Mouse (Mus musculus) lung, embryonic 14.5 days (tissue): ENCODE measurements around the gene Rangap1. TPM values are rescaled to one million over a fixed set of nuclear protein-coding genes. Genes with fewer than 3 reads are reported as not detected.
"Not testable (repeated sequence)": the region's sequence is repeated elsewhere in the genome, so short reads cannot be mapped to it uniquely, and the experiment has no call there.

Experiments
- ATAC-seq: fragments of 200-750 bp; cut with Nextera tagmentation; 2 replicates; pipeline ENCODE4 v1.8.0; 2017; ENCODE audit warnings: mild to moderate bottlenecking, moderate TSS enrichment, moderate library complexity; ENCODE audit not compliant: insufficient read depth
- DNase-seq: peaks from one replicate; pipeline ENCODE4 v3.0.0-alpha.2; 2015
- H3K27ac ChIP-seq: fragments of 300-500 bp; sonication (generic); 2 replicates; pipeline ENCODE4 v1.5.1; 2014; ENCODE audit warnings: low read depth, mild to moderate bottlenecking, moderate library complexity
- H3K27me3 ChIP-seq: fragments of 300-500 bp; sonication (generic); 2 replicates; pipeline ENCODE4 v1.6.1; 2014; ENCODE audit warnings: low read length, control low read depth; ENCODE audit not compliant: insufficient read depth
- H3K36me3 ChIP-seq: fragments of 300-500 bp; sonication (generic); 2 replicates; pipeline ENCODE4 v1.6.1; 2014; ENCODE audit warnings: control low read depth; ENCODE audit not compliant: insufficient read depth
- H3K4me1 ChIP-seq: fragments of 300-500 bp; sonication (generic); 2 replicates; pipeline ENCODE4 v1.6.1; 2014; ENCODE audit warnings: antibody characterized with exemption, control low read depth; ENCODE audit not compliant: insufficient read depth
- H3K4me2 ChIP-seq: fragments of 300-500 bp; sonication (generic); 2 replicates; pipeline ENCODE4 v1.6.1; 2014; ENCODE audit warnings: mild to moderate bottlenecking
- H3K4me3 ChIP-seq: fragments of 300-500 bp; sonication (generic); 2 replicates; pipeline ENCODE4 v1.5.1; 2014; ENCODE audit warnings: low read depth, low read length
- H3K9ac ChIP-seq: fragments of 300-500 bp; sonication (generic); 2 replicates; pipeline ENCODE4 v1.6.1; 2014
- H3K9me3 ChIP-seq: fragments of 300-500 bp; sonication (generic); 2 replicates; pipeline ENCODE4 v1.6.1; 2016; ENCODE audit warnings: low read depth, low read length, control low read depth
- CTCF ChIP-seq: IDR thresholded peaks from 2 replicates; pipeline ENCODE4 v1.5.1; 2016; ENCODE audit warnings: antibody characterized with exemption, low read depth
- WGBS: fragments of 180-500 bp; shearing (Covaris S2); extraction: QIAGEN DNeasy Blood & Tissue Kit; methylation state at CpG from one replicate; pipeline ENCODE4 v1.1.7; 2014; 5-methylcytosine and 5-hydroxymethylcytosine counted together
- polyA plus RNA-seq: library from polyadenylated mRNA; unstranded; fragments of >200 nt; fragmentation: Nextera tagmentation; extraction: Ambion mirVana; gene quantifications from 2 replicates; pipeline ENCODE4 v1.2.1, GENCODE M21; 2014

The Rangap1 gene
- polyA plus RNA-seq, 1 experiment from 2014 or later, result 107 TPM

- H3K4me1 ChIP-seq, H3K4me2 ChIP-seq, ATAC-seq, H3K27me3 ChIP-seq, H3K36me3 ChIP-seq, H3K4me3 ChIP-seq, H3K9ac ChIP-seq, DNase-seq, H3K9me3 ChIP-seq, H3K27ac ChIP-seq: not testable (repeated sequence)
- WGBS, result 0% methylated on average over 1 of the region's 2 CpGs
- TF ChIP-seq CTCF, result peak; percentile 1; the same call in 1 of the 2 replicates
Observed at GRCm38 (mm10) chr15:81742368-81742767, 3.0 kb downstream of the Rangap1 start.

- Histone ChIP-seq H3K4me2 (no peak overlapping the region), H3K9ac (no peak overlapping the region), H3K4me3 (no peak overlapping the region), H3K27me3 (no peaks in the 10 kb centered on the region), H3K36me3 (no peaks in the 10 kb centered on the region), H3K27ac (no peak overlapping the region), H3K9me3 (no peaks in the 10 kb centered on the region), H3K4me1 (no peaks in the 10 kb centered on the region)
- ATAC-seq (no peak), DNase-seq (peak; percentile 60)
- TF ChIP-seq CTCF, result peak; percentile 60
- WGBS, result 9% methylated on average over 2 of the region's 2 CpGs
Observed at GRCm38 (mm10) chr15:81739924-81740323, 5.4 kb downstream of the Rangap1 start.

DNA sequence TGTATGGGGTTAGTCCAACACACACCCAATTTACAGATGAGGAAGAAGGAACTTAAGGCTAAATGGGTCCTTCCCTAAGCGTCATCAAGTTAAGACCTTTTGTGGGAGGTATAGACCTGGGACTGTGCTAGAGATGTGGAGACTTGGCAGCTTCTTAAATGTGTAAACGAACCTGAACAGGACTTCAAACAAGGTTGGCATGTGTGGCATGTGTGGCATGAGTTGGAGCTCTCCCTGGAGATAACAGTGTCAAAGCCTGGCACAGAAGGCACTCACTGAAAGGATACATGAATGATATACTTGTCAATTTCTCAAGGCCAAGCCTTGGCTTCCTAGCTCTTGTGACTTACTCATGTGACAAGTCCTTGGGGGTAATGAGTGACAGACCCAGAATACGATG lies 6.0 kb downstream of the Rangap1 start:
- WGBS, result 63% methylated on average over 3 of the region's 3 CpGs
- H3K27me3 ChIP-seq, result no peaks in the 10 kb centered on the region
- no peak for TF ChIP-seq CTCF
- H3K9ac ChIP-seq, result no peak overlapping the region
- H3K9me3 ChIP-seq, result no peaks in the 10 kb centered on the region
- H3K4me3 ChIP-seq, result no peak overlapping the region
- no peak overlapping the region for H3K4me2 ChIP-seq
- no peak overlapping the region for H3K27ac ChIP-seq
- no peak for DNase-seq
- no peak for ATAC-seq
- no peaks in the 10 kb centered on the region for H3K4me1 ChIP-seq
- H3K36me3 ChIP-seq, result no peaks in the 10 kb centered on the region

DNA sequence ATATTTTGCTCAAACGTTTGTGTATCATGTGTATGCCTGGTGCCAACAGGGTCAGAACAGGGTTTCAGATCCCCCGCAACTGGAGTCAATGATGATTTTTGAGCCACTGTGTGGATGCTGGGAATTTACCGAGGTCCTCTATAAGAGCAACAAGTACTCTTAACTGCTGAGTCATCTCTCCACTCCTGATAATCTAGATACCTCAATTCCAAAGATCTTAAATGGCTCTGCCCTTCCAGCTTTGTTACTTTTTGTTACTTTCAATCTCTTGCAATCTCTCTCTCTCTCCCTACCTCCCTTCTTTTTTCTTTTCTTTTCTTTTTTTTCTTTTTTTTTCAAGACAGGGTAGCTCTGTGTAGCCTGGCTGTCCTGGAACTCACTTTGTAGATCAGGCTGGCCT lies 10.3 kb downstream of the Rangap1 start:
- no peak for ATAC-seq
- no peak for TF ChIP-seq CTCF

GRCm38 (mm10) chr15:81729792-81730635 lies 15.3 kb downstream of the Rangap1 start:
- Histone ChIP-seq H3K36me3 (peaks cover 12% of the 10 kb centered on the region), H3K4me1 (peaks cover 8% of the 10 kb centered on the region; the same call in 1 of the 2 replicates), H3K27ac (peak overlapping the region; percentile 55), H3K4me2 (peak overlapping the region; percentile 88), H3K27me3 (no peaks in the 10 kb centered on the region), H3K4me3 (peak overlapping the region; percentile 91), H3K9ac (peak overlapping the region; percentile 89), H3K9me3 (no peaks in the 10 kb centered on the region)
- TF ChIP-seq CTCF, result no peak
- DNase-seq, result peak; percentile 99
- WGBS, result 4% methylated on average over 41 of the region's 41 CpGs
- ATAC-seq, result peak; percentile 99

More for the DNA sequence above, 10.3 kb downstream of the Rangap1 start:
- Histone ChIP-seq H3K9ac (no peak overlapping the region), H3K36me3 (no peaks in the 10 kb centered on the region), H3K27me3 (no peaks in the 10 kb centered on the region), H3K27ac (no peak overlapping the region), H3K4me2 (no peak overlapping the region), H3K9me3 (no peaks in the 10 kb centered on the region), H3K4me1 (no peaks in the 10 kb centered on the region), H3K4me3 (no peak overlapping the region)
- 44% methylated on average over 3 of the region's 3 CpGs for WGBS
- no peak for DNase-seq

DNA sequence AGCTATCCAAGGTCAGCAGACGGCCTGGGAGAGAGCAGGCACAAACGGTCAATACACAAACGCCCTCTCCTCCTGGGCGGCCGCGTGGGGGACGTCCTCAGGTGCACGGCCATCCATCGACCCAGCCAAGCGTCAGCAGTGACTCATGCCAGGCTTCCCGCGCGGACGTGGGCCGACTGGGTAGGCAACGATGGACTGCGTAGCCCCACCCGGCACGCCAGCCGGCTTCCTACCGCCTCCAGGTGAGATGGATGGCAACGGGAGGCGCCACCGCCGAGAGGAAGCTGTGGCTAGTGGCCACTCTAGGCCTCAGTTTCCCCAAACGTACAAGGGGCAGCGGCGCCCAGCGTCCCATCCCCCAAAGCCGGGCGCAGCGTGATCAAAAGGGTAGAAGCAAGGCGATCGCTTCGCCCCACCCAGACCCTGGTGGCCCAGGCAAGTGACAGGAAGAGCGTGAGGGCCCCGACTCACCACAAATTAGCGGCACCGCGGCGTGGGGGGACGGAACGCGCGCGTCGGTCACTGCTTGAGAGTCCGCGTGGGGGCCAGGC lies 16.0 kb downstream of the Rangap1 start:
- H3K4me1 ChIP-seq, result peaks cover 8% of the 10 kb centered on the region; the same call in 1 of the 2 replicates
- peak; percentile 54 for ATAC-seq
- H3K4me3 ChIP-seq, result peak overlapping the region; percentile 91
- peak overlapping the region; percentile 89 for H3K9ac ChIP-seq
- H3K36me3 ChIP-seq, result peaks cover 17% of the 10 kb centered on the region
- H3K4me2 ChIP-seq, result peak overlapping the region; percentile 88
- WGBS, result under 1% methylated on average over 49 of the region's 49 CpGs
- peak; percentile 21 for DNase-seq
- H3K27ac ChIP-seq, result peak overlapping the region; percentile 55
- no peak for TF ChIP-seq CTCF
- H3K9me3 ChIP-seq, result no peaks in the 10 kb centered on the region
- no peaks in the 10 kb centered on the region for H3K27me3 ChIP-seq

DNA sequence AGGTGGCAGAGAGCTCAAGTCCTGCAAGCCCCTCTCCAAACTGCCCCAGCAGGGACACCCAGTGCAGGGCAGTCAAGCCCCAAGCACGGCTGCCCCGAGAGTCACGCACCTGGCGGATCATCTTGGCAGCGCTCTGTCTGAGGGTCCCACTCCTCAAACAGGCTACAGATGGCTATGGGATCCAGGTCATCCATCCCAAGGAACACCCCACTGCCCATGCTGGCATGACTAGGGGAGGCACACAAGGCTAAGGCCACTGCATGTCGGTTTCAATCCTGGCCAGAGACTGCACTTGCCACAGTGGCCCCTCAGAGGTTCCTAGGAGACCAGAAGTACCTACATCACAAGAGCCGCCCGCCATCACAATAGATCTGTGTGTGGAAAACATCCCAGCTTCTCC lies 19.4 kb downstream of the Rangap1 start:
- 92% methylated on average over 8 of the region's 8 CpGs for whole genome bisulfite sequencing
- H3K9me3 ChIP-seq, result no peaks in the 10 kb centered on the region

More for the DNA sequence above, 19.4 kb downstream of the Rangap1 start:
- no peak for TF ChIP-seq CTCF
- H3K4me2 ChIP-seq, result no peak overlapping the region
- peaks cover 8% of the 10 kb centered on the region; the same call in 1 of the 2 replicates for H3K4me1 ChIP-seq
- no peak overlapping the region for H3K27ac ChIP-seq
- no peak overlapping the region for H3K9ac ChIP-seq
- H3K4me3 ChIP-seq, result no peak overlapping the region
- no peak for DNase-seq
- peaks cover 50% of the 10 kb centered on the region for H3K36me3 ChIP-seq
- H3K27me3 ChIP-seq, result no peaks in the 10 kb centered on the region
- ATAC-seq, result no peak
